Mouse (Mus musculus): ENCODE results near the gene Dcaf4. TPM values are rescaled to one million over a fixed set of nuclear protein-coding genes. Genes with fewer than 3 reads are reported as not detected.

Dcaf4 gene
- polyA plus RNA-seq (2021; fragmentation: Nextera tagmentation): 22.9 and 27.3 TPM in 2 replicates
- long read RNA-seq, experiment 1, transcript Dcaf4-201 (14 exons, 2,008 nt): major isoform, 89 of 133 reads
- long read RNA-seq, experiment 1, partial matches to known transcripts: 8 of 133 reads
- long read RNA-seq, experiment 1, other reads (novel, unspliced or antisense): 33 of 133 reads
- long read RNA-seq, experiment 2, transcript Dcaf4-201 (14 exons, 2,008 nt): major isoform, 37 of 47 reads
- long read RNA-seq, experiment 2, partial matches to known transcripts: 4 of 47 reads
- long read RNA-seq, experiment 2, other reads (novel, unspliced or antisense): 6 of 47 reads

GRCm38 (mm10) chr12:83520311-83520890 lies at the start of gene Dcaf4:
Gene Dcaf4, plus strand, starts transcription at chr12:83520466.

DNA sequence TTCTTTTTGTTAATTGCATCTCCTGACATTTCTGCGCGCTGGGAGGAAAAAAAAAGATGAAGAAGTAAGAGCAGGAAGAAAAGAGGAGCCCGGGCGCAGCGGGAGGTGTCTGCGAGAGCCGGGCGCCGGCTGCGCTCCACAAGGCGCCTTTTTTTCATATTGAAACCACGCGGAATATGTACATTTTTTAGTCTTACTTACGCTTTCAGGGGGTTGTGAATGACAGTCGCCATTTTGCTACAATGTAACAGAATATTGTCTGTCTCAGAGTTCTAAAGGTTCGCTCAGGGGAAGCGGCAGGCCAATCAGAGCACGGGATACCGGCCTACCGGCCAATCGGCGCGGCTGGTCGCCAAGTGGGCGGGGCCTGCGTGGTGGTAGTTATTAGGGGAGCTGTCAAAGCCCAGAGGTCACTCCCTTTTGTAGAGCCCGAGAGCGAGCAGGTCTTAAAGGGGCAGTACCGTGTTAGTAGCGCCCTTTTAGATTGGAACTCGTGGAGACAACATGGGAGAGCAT lies 32.7 kb upstream of the Dcaf4 start, which contains the start of gene Dpf3:
TSS of gene Dpf3 (minus strand) at position 241 of the 516 bp plus-strand sequence.

Other genes starting within 250 kb of the Dcaf4 start
- gene Dpf3, start 32.8 kb upstream of the Dcaf4 start, polyA plus RNA-seq (2021; fragmentation: Nextera tagmentation): 2.2 and 2.9 TPM in 2 replicates
- gene Zfyve1, start 76.8 kb downstream of the Dcaf4 start, polyA plus RNA-seq (2021; fragmentation: Nextera tagmentation): 7.2 and 13.0 TPM in 2 replicates
- 41.7 and 46.4 TPM in 2 replicates for gene Rbm25, start 110.8 kb downstream of the Dcaf4 start, polyA plus RNA-seq (2021; fragmentation: Nextera tagmentation)
- gene Psen1, start 167.7 kb downstream of the Dcaf4 start, polyA plus RNA-seq (2021; fragmentation: Nextera tagmentation): 20.8 and 25.1 TPM in 2 replicates
- gene Papln, start 243.2 kb downstream of the Dcaf4 start, polyA plus RNA-seq (2021; fragmentation: Nextera tagmentation): 0.13 and 0.28 TPM in 2 replicates